8 mouse cellular contexts compared by ENCODE assay signal in genomic region chr11:53308251-53308864, GRCm38 (mm10). TPM values are rescaled to one million over a fixed set of nuclear protein-coding genes. Genes with fewer than 3 reads are reported as not detected.
DNase-seq lines count a peak whose midpoint lies in the region; ATAC-seq and TF ChIP-seq lines count a peak whose summit lies in the region.

No protein-coding gene starts in this region.

- intact Hi-C loops in heart, postnatal 25 days (cut with DNase I), result loop anchor here (5.0 kb wide), 1 partner anchor 44 kb away; the partner anchor contains the start of gene Aff4
- intact Hi-C loops in left cerebral cortex, postnatal 36 days (cut with DNase I), result no loop called here

- DNase-seq in MEL-GATA-1-ER (ENCODE audit: extremely low read depth, low read depth), result peak; percentile 53
- peak; percentile 55 for DNase-seq in heart, postnatal 25 days (ENCODE audit: low spot score)
- peak; percentile 23 for DNase-seq in liver, postnatal 0 days
- DNase-seq in testis, postnatal 14 days (ENCODE audit: low spot score), result peak; percentile 60
- no peak for DNase-seq in retina, embryonic 14.5 days (ENCODE audit: low spot score)
- DNase-seq in midbrain, embryonic 10.5 days (ENCODE audit: low spot score), result no peak
- no peak for DNase-seq in left cerebral cortex, postnatal 36 days (ENCODE audit: low spot score in 2 of 2)

- H3K4me2 ChIP-seq in embryonic facial prominence, embryonic 13.5 days, result peak overlapping the region; percentile 11; the same call in 1 of the 2 replicates
- H3K4me2 ChIP-seq in liver, postnatal 0 days (ENCODE audit: low read depth, low read length), result no peak overlapping the region

- H3K9ac ChIP-seq in embryonic facial prominence, embryonic 13.5 days, result no peak overlapping the region
- H3K9ac ChIP-seq in liver, postnatal 0 days (replicated peaks), result no peak overlapping the region

- H3K9me3 ChIP-seq in embryonic facial prominence, embryonic 13.5 days, result no peaks in the 10 kb centered on the region
- no peaks in the 10 kb centered on the region for H3K9me3 ChIP-seq in liver, postnatal 0 days (ENCODE audit: low read length)
- H3K9me3 ChIP-seq in midbrain, embryonic 10.5 days (replicated peaks), result no peaks in the 10 kb centered on the region

- TF ChIP-seq CTCF in liver, postnatal 0 days (IDR thresholded peaks at IDR 0.05; ENCODE audit: low read depth), result no peak

- TF ChIP-seq EP300 in liver, postnatal 0 days (IDR thresholded peaks at IDR 0.05; ENCODE audit: low read depth), result no peak

- H3K4me3 ChIP-seq in embryonic facial prominence, embryonic 13.5 days, result no peak overlapping the region
- no peak overlapping the region for H3K4me3 ChIP-seq in liver, postnatal 0 days (ENCODE audit: low read depth, low read length)
- no peak overlapping the region for H3K4me3 ChIP-seq in midbrain, embryonic 10.5 days

- peak overlapping the region; percentile 76 for H3K27ac ChIP-seq in embryonic facial prominence, embryonic 13.5 days
- peak overlapping the region; percentile 88 for H3K27ac ChIP-seq in liver, postnatal 0 days (ENCODE audit: low read depth)
- H3K27ac ChIP-seq in midbrain, embryonic 10.5 days (replicated peaks), result no peak overlapping the region

- no peaks in the 10 kb centered on the region for H3K36me3 ChIP-seq in embryonic facial prominence, embryonic 13.5 days
- H3K36me3 ChIP-seq in liver, postnatal 0 days (replicated peaks; ENCODE audit: insufficient read depth, low read length), result no peaks in the 10 kb centered on the region
- H3K36me3 ChIP-seq in midbrain, embryonic 10.5 days, result no peaks in the 10 kb centered on the region

- peaks cover 27% of the 10 kb centered on the region for H3K4me1 ChIP-seq in embryonic facial prominence, embryonic 13.5 days
- peaks cover 18% of the 10 kb centered on the region for H3K4me1 ChIP-seq in liver, postnatal 0 days (ENCODE audit: insufficient read depth)
- peaks cover 6% of the 10 kb centered on the region for H3K4me1 ChIP-seq in midbrain, embryonic 10.5 days

- H3K27me3 ChIP-seq in embryonic facial prominence, embryonic 13.5 days, result no peaks in the 10 kb centered on the region
- H3K27me3 ChIP-seq in liver, postnatal 0 days (ENCODE audit: insufficient read depth, low read length), result no peaks in the 10 kb centered on the region
- no peaks in the 10 kb centered on the region for H3K27me3 ChIP-seq in midbrain, embryonic 10.5 days (ENCODE audit: low read depth, poor library complexity, severe bottlenecking)

- no peak for ATAC-seq in embryonic facial prominence, embryonic 13.5 days (ENCODE audit: insufficient number of reproducible peaks, insufficient read depth, low FRiP score, low TSS enrichment, low read depth)
- peak; percentile 52 for ATAC-seq in liver, postnatal 0 days

RNA-seq across cellular contexts. Expression of gene Hspa4, which starts 8.1 kb away (rescaled TPM):
- polyA plus RNA-seq in embryonic facial prominence, embryonic 13.5 days (2015; fragmentation: Nextera tagmentation; extraction: Ambion mirVana), result 80.5 and 84.4 TPM in 2 replicates
- 100 to 1,000 TPM; 124 to 135 TPM for total RNA-seq in heart, postnatal 25 days (2021)
- 37.4 and 41.4 TPM in 2 replicates for polyA plus RNA-seq in liver, postnatal 0 days (2015; fragmentation: Nextera tagmentation; extraction: Ambion mirVana)
- 106 and 116 TPM in 2 replicates for polyA plus RNA-seq in midbrain, embryonic 10.5 days (2016; fragmentation: Nextera tagmentation; extraction: Ambion mirVana)
- total RNA-seq in left cerebral cortex, postnatal 36 days (2021), result 100 to 1,000 TPM; 163 to 181 TPM

RNA-seq across cellular contexts. Expression of gene Zcchc10, which starts 16.1 kb away (rescaled TPM):
- 21.5 and 23.5 TPM in 2 replicates for polyA plus RNA-seq in embryonic facial prominence, embryonic 13.5 days (2015; fragmentation: Nextera tagmentation; extraction: Ambion mirVana)
- 1 to 10 TPM; 6.1 to 7.9 TPM for total RNA-seq in heart, postnatal 25 days (2021)
- polyA plus RNA-seq in liver, postnatal 0 days (2015; fragmentation: Nextera tagmentation; extraction: Ambion mirVana), result 6.0 and 7.4 TPM in 2 replicates
- polyA plus RNA-seq in midbrain, embryonic 10.5 days (2016; fragmentation: Nextera tagmentation; extraction: Ambion mirVana), result 24.6 and 25.2 TPM in 2 replicates
- 1 to 10 TPM; 9.3 to 9.5 TPM for total RNA-seq in left cerebral cortex, postnatal 36 days (2021)

RNA-seq across cellular contexts. Expression of gene Aff4, which starts 42.3 kb away (rescaled TPM):
- 60.8 and 61.1 TPM in 2 replicates for polyA plus RNA-seq in embryonic facial prominence, embryonic 13.5 days (2015; fragmentation: Nextera tagmentation; extraction: Ambion mirVana)
- total RNA-seq in heart, postnatal 25 days (2021), result 10 to 100 TPM; 84.5 to 91.1 TPM
- polyA plus RNA-seq in liver, postnatal 0 days (2015; fragmentation: Nextera tagmentation; extraction: Ambion mirVana), result 9.1 and 12.4 TPM in 2 replicates
- polyA plus RNA-seq in midbrain, embryonic 10.5 days (2016; fragmentation: Nextera tagmentation; extraction: Ambion mirVana), result 27.7 and 40.8 TPM in 2 replicates
- 100 to 1,000 TPM; 157 to 221 TPM for total RNA-seq in left cerebral cortex, postnatal 36 days (2021)

Comparison
In these comparisons a context has a peak if more than half of its experiments do, and no peak if none do; other contexts are left out.
1. DNase-seq: peak in MEL-GATA-1-ER (single experiment), heart, postnatal 25 days (single experiment), liver, postnatal 0 days (single experiment) and testis, postnatal 14 days (single experiment); none in retina, embryonic 14.5 days (single experiment), midbrain, embryonic 10.5 days (single experiment) and left cerebral cortex, postnatal 36 days (0 of 2).